Mouse (Mus musculus) cerebellum, adult 2 months (tissue): ENCODE measurements around the gene 9930111J21Rik2.
"Not testable (repeated sequence)": the region's sequence is repeated elsewhere in the genome, so short reads cannot be mapped to it uniquely, and the experiment has no call there.

Experiments
- CTCF ChIP-seq: fragments of 200-500 bp; IDR thresholded peaks from 2 replicates; pipeline ENCODE4 v1.5.1; 2011; ENCODE audit warnings: low read depth, mild to moderate bottlenecking, control low read depth, low read length, moderate library complexity, borderline replicate concordance; ENCODE audit not compliant: insufficient read depth
- POLR2A ChIP-seq: fragments of 200-500 bp; IDR thresholded peaks from 2 replicates; pipeline ENCODE4 v1.6.1; 2011; ENCODE audit warnings: low read length, control low read depth, borderline replicate concordance; ENCODE audit not compliant: insufficient read depth

- TF ChIP-seq POLR2A, CTCF: not testable (repeated sequence)
These were observed 57.0 kb downstream of the 9930111J21Rik2 start, which contains the start of gene Tgtp1 for GRCm38 (mm10) chr11:48994018-48994417.
